ENCODE assay signal across 12 mouse cellular contexts in the genomic region with DNA sequence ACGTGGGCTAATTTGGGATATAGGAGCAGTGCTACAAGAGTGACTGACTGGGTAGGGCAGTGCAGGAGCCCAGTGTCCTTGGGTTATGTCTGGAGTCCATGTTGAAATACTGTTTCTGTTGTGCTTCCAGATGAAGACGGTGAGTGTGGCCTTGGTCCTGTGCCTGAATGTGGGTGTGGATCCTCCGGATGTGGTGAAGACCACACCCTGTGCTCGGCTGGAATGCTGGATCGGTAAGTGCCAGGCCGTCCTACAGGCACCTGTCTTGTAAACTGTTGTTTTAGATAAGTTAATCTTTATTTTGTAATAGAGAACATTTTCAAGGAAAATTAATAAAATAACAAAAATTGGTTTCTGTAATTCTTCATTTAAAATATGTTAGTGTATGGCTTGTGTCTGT. TPM values are rescaled to one million over a fixed set of nuclear protein-coding genes. Genes with fewer than 3 reads are reported as not detected.
DNase-seq lines count a peak whose midpoint lies in the region; ATAC-seq and TF ChIP-seq lines count a peak whose summit lies in the region.
"Had no signal": no experiment of that assay in that cellular context is flagged by ENCODE, and none has a peak within 500 bp of the region (broad histone marks: within the 10 kb centered on the region; RNA-seq: fewer than 3 reads in every experiment).

No protein-coding gene starts in this region.

- intact Hi-C loops in heart, postnatal 25 days (cut with DNase I): no loop called here
- intact Hi-C loops in heart, postnatal 14 days (cut with DNase I): no loop called here

- in situ Hi-C loops in ES-E14 (cut with MboI; ENCODE audit: low sequenced_read_pairs in 2 of 2, unreplicated experiment in 2 of 2): no loop called here

- H3K9ac ChIP-seq in ES-E14 (ENCODE audit: insufficient read depth, low read depth, low read length, poor library complexity, severe bottlenecking): peak overlapping the region; percentile 50; the same call in 1 of the 2 replicates
- H3K9ac ChIP-seq: neural tube, embryonic 12.5 days had no signal

- no peak overlapping the region; a peak in 1 of 4 replicates for H3K4me3 ChIP-seq in ES-E14 (ENCODE audit: insufficient read depth in 1 of 2, low read depth in 1 of 2, low read length in 2 of 2, poor library complexity in 1 of 2, severe bottlenecking in 1 of 2)
- H3K4me3 ChIP-seq in limb, embryonic 10.5 days: no peak overlapping the region
- H3K4me3 ChIP-seq: neural tube, embryonic 12.5 days had no signal

- 0 out of 2 replicates have a peak, but pooled peaks have one; percentile 54 for ATAC-seq in erythroblast, adult 5-6 weeks (replicated peaks; ENCODE audit: low FRiP score, poor library complexity, severe bottlenecking)

- H3K4me1 ChIP-seq in ES-E14 (ENCODE audit: control insufficient read depth in 2 of 2, insufficient read depth in 2 of 2, low read length in 2 of 2, poor library complexity in 1 of 2): peaks cover 18 to 28% of the 10 kb centered on the region in 2 experiments
- H3K4me1 ChIP-seq in limb, embryonic 10.5 days: peaks cover 22% of the 10 kb centered on the region
- H3K4me1 ChIP-seq: neural tube, embryonic 12.5 days had no signal

- H3K27ac ChIP-seq in ES-E14 (ENCODE audit: insufficient read depth, low read depth, low read length, poor library complexity, severe bottlenecking): peak overlapping the region; percentile 79; the same call in 1 of the 2 replicates
- no peak overlapping the region for H3K27ac ChIP-seq in limb, embryonic 10.5 days
- H3K27ac ChIP-seq: neural tube, embryonic 12.5 days had no signal

- no peaks in the 10 kb centered on the region for H3K36me3 ChIP-seq in ES-E14 (ENCODE audit: control insufficient read depth, insufficient read depth, low read length, poor library complexity, severe bottlenecking)
- H3K36me3 ChIP-seq in limb, embryonic 10.5 days: peaks cover 13% of the 10 kb centered on the region; the same call in 1 of the 2 replicates
- H3K36me3 ChIP-seq: neural tube, embryonic 12.5 days had no signal

- WGBS in limb, embryonic 10.5 days: 93% methylated on average over 6 of the region's 6 CpGs

- H3K9me3 ChIP-seq in ES-E14 (ENCODE audit: control insufficient read depth, insufficient read depth, low read depth, low read length): no peaks in the 10 kb centered on the region
- no peaks in the 10 kb centered on the region for H3K9me3 ChIP-seq in limb, embryonic 10.5 days (replicated peaks)
- H3K9me3 ChIP-seq: neural tube, embryonic 12.5 days had no signal

- peak; percentile 6 for DNase-seq in heart, postnatal 25 days (ENCODE audit: low spot score)
- DNase-seq in heart, postnatal 14 days: no peak
- DNase-seq in ES-E14 (ENCODE audit: low read depth, low spot score): no peak
- peak; percentile 49 for DNase-seq in lung, postnatal 25 days (ENCODE audit: low spot score)
- DNase-seq in limb, embryonic 10.5 days (ENCODE audit: low spot score): no peak
- DNase-seq in c-Kit-positive CD71-positive TER-119-positive erythroid progenitor cells, embryonic 14.5 days (ENCODE audit: low spot score): no peak
- DNase-seq: adrenal gland, postnatal 10 days; kidney, postnatal 10 days; midbrain, embryonic 14.5 days had no signal

- H3K27me3 ChIP-seq in limb, embryonic 10.5 days (ENCODE audit: low read depth, poor library complexity, severe bottlenecking): no peaks in the 10 kb centered on the region
- H3K27me3 ChIP-seq: CH12.LX; neural tube, embryonic 12.5 days had no signal

TF ChIP-seq in ES-E14, 5 proteins besides CTCF, POLR2A, EP300 and RAD21:
- TF ChIP-seq MAFK (IDR thresholded peaks at IDR 0.05; ENCODE audit: insufficient read depth, low read depth, low read length) (no peak), CHD2 (IDR thresholded peaks at IDR 0.05; ENCODE audit: low read depth, low read length) (no peak), HCFC1 (IDR thresholded peaks at IDR 0.05; ENCODE audit: borderline replicate concordance, insufficient read depth, low read length) (no peak), ZC3H11A (IDR thresholded peaks at IDR 0.05; ENCODE audit: borderline replicate concordance, low read depth, low read length) (no peak), ZNF384 (IDR thresholded peaks at IDR 0.05; ENCODE audit: low read depth, low read length) (no peak)

RNA-seq across cellular contexts. Expression of gene Rptor, which starts 54.8 kb away (rescaled TPM):
- 10 to 100 TPM; 32.5 to 34.4 TPM for total RNA-seq in heart, postnatal 25 days (2021)
- total RNA-seq in heart, postnatal 14 days (2021): 10 to 100 TPM; 34.4 to 34.8 TPM
- total RNA-seq in ES-E14 (2012; rRNA removed): 59.7 and 61.6 TPM in 2 replicates
- total RNA-seq in erythroblast, adult 5-6 weeks (2015; ENCODE audit: low replicate concordance): 4.4 and 12.3 TPM in 2 replicates
- total RNA-seq in erythroblast, adult 5-6 weeks (2017; ENCODE audit: low replicate concordance): 5.6 and 9.1 TPM in 2 replicates
- 17.4 and 17.9 TPM in 2 replicates for polyA plus RNA-seq in limb, embryonic 10.5 days (2016; fragmentation: Nextera tagmentation; extraction: Ambion mirVana)

Comparison
In these comparisons a context has a peak if more than half of its experiments do, and no peak if none do; other contexts are left out.
1. DNase-seq: peak in heart, postnatal 25 days (single experiment) and lung, postnatal 25 days (single experiment); none in heart, postnatal 14 days (0 of 2), ES-E14 (single experiment), limb, embryonic 10.5 days (single experiment) and c-Kit-positive CD71-positive TER-119-positive erythroid progenitor cells, embryonic 14.5 days (single experiment).